Comparison of ENCODE assay signal across 18 mouse cellular contexts in the genomic region with DNA sequence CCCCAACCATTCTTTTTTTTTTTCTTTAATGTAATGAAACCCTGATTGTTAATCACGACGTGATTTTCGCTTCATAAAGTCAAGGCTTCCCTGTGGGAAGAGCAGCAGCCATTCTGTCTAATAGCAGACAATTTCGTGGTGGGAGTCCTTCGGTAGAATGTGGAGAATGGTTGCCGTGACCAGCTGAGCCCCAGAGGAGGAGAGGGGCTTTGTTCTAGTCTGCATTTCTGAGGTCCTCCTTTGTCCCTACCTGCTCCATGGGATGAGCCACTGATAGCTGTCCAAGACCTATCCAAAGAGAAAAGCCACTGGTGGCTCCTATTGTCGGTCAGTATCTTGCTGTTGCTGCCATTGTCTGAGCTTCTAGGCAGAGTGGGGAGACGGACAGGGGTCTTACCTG. TPM values are rescaled to one million over a fixed set of nuclear protein-coding genes. Genes with fewer than 3 reads are reported as not detected.
DNase-seq lines count a peak whose midpoint lies in the region; ATAC-seq lines count a peak whose summit lies in the region.
"Had no signal": no experiment of that assay in that cellular context is flagged by ENCODE, and none has a peak within 500 bp of the region (broad histone marks: within the 10 kb centered on the region; RNA-seq: fewer than 3 reads in every experiment).

No protein-coding gene starts in this region.

- no peak for ATAC-seq in neural tube, embryonic 12.5 days (ENCODE audit: low FRiP score, low read depth)
- ATAC-seq in hindbrain, embryonic 14.5 days (ENCODE audit: low FRiP score): peak; percentile 25; the same call in 1 of the 2 replicates
- no peak for ATAC-seq in midbrain, embryonic 16.5 days
- ATAC-seq: intestine, embryonic 16.5 days had no signal

- peak overlapping the region; percentile 22 for H3K4me2 ChIP-seq in neural tube, embryonic 12.5 days (replicated peaks)
- peak overlapping the region; percentile 43 for H3K4me2 ChIP-seq in hindbrain, embryonic 14.5 days (replicated peaks)
- peak overlapping the region; percentile 15; the same call in 1 of the 2 replicates for H3K4me2 ChIP-seq in midbrain, embryonic 16.5 days (ENCODE audit: low read length)
- H3K4me2 ChIP-seq: lung, embryonic 15.5 days had no signal

- H3K4me1 ChIP-seq in neural tube, embryonic 12.5 days: peaks cover 5% of the 10 kb centered on the region; the same call in 1 of the 2 replicates
- H3K4me1 ChIP-seq in hindbrain, embryonic 14.5 days (replicated peaks; ENCODE audit: control insufficient read depth, insufficient read depth, low read length): peaks cover 18% of the 10 kb centered on the region; the same call in 1 of the 2 replicates
- no peaks in the 10 kb centered on the region; the same call in 1 of the 2 replicates for H3K4me1 ChIP-seq in midbrain, embryonic 16.5 days (ENCODE audit: control insufficient read depth, insufficient read depth, low read length)
- H3K4me1 ChIP-seq: lung, embryonic 15.5 days had no signal

- WGBS in neural tube, embryonic 12.5 days: 30% methylated on average over 8 of the region's 8 CpGs
- 35% methylated on average over 8 of the region's 8 CpGs for WGBS in hindbrain, embryonic 14.5 days
- 31% methylated on average over 8 of the region's 8 CpGs for WGBS in midbrain, embryonic 16.5 days

- H3K27me3 ChIP-seq in neural tube, embryonic 12.5 days (replicated peaks): no peaks in the 10 kb centered on the region
- no peaks in the 10 kb centered on the region for H3K27me3 ChIP-seq in hindbrain, embryonic 14.5 days (ENCODE audit: control insufficient read depth, insufficient read depth, low read length)
- no peaks in the 10 kb centered on the region for H3K27me3 ChIP-seq in midbrain, embryonic 16.5 days (ENCODE audit: control insufficient read depth, insufficient read depth, low read depth, low read length)
- H3K27me3 ChIP-seq: lung, embryonic 15.5 days had no signal

- H3K9me3 ChIP-seq in neural tube, embryonic 12.5 days: no peaks in the 10 kb centered on the region
- no peaks in the 10 kb centered on the region for H3K9me3 ChIP-seq in hindbrain, embryonic 14.5 days (ENCODE audit: control insufficient read depth, low read length)
- no peaks in the 10 kb centered on the region for H3K9me3 ChIP-seq in midbrain, embryonic 16.5 days (replicated peaks; ENCODE audit: control insufficient read depth, low read length, poor library complexity, severe bottlenecking)
- H3K9me3 ChIP-seq: lung, embryonic 15.5 days had no signal

- no peak for DNase-seq in neural tube, embryonic 10.5 days (ENCODE audit: extremely low spot score, low spot score)
- peak; percentile 41 for DNase-seq in hindbrain, embryonic 14.5 days (ENCODE audit: low spot score)
- DNase-seq in embryo, embryonic 10.5 days (ENCODE audit: low spot score): no peak
- no peak for DNase-seq in gastrocnemius, postnatal 25 days
- no peak for DNase-seq in frontal cortex, postnatal 36 days (ENCODE audit: low spot score in 2 of 2)
- DNase-seq: adrenal gland, postnatal 25 days; cerebellum, adult 11-12 months; cerebellum, postnatal 25 days; heart, adult 11 months; heart, postnatal 36 days; layer of hippocampus, postnatal 36 days; thymus, postnatal 4 days had no signal

- H3K9ac ChIP-seq in neural tube, embryonic 12.5 days: peak overlapping the region; percentile 8; the same call in 1 of the 2 replicates
- peak overlapping the region; percentile 34 for H3K9ac ChIP-seq in hindbrain, embryonic 14.5 days
- H3K9ac ChIP-seq in midbrain, embryonic 16.5 days (ENCODE audit: low read depth, low read length): no peak overlapping the region
- H3K9ac ChIP-seq: liver, embryonic 14.5 days; lung, embryonic 15.5 days had no signal

- no peaks in the 10 kb centered on the region for H3K36me3 ChIP-seq in neural tube, embryonic 12.5 days
- H3K36me3 ChIP-seq in hindbrain, embryonic 14.5 days (replicated peaks; ENCODE audit: control insufficient read depth, insufficient read depth): no peaks in the 10 kb centered on the region
- no peaks in the 10 kb centered on the region for H3K36me3 ChIP-seq in midbrain, embryonic 16.5 days (ENCODE audit: control insufficient read depth, insufficient read depth, low read length)
- H3K36me3 ChIP-seq: lung, embryonic 15.5 days had no signal

- H3K4me3 ChIP-seq in neural tube, embryonic 12.5 days: no peak overlapping the region
- no peak overlapping the region; the same call in 1 of the 2 replicates for H3K4me3 ChIP-seq in hindbrain, embryonic 14.5 days (replicated peaks; ENCODE audit: low read length)
- H3K4me3 ChIP-seq in midbrain, embryonic 16.5 days (ENCODE audit: low read depth, low read length): no peak overlapping the region
- H3K4me3 ChIP-seq: layer of hippocampus, adult 2 months; lung, embryonic 15.5 days had no signal

- H3K27ac ChIP-seq in neural tube, embryonic 12.5 days: peak overlapping the region; percentile 46; the same call in 1 of the 2 replicates
- H3K27ac ChIP-seq in hindbrain, embryonic 14.5 days: peak overlapping the region; percentile 89
- H3K27ac ChIP-seq in midbrain, embryonic 16.5 days (ENCODE audit: low read length): peak overlapping the region; percentile 39; the same call in 1 of the 2 replicates
- H3K27ac ChIP-seq: layer of hippocampus, adult 2 months; liver, embryonic 14.5 days; lung, embryonic 15.5 days had no signal

RNA-seq across cellular contexts. Expression of gene Fgd5, which starts 17.4 kb away (rescaled TPM):
- polyA plus RNA-seq in neural tube, embryonic 12.5 days (2016; fragmentation: Nextera tagmentation; extraction: Ambion mirVana): 14.0 and 14.8 TPM in 2 replicates
- 14.5 and 16.8 TPM in 2 replicates for polyA plus RNA-seq in hindbrain, embryonic 14.5 days (2014; fragmentation: Nextera tagmentation; extraction: Ambion mirVana)
- 10.0 and 11.2 TPM in 2 replicates for polyA plus RNA-seq in midbrain, embryonic 16.5 days (2015; fragmentation: Nextera tagmentation; extraction: Ambion mirVana)
- 10 to 100 TPM in 1 of 2 experiments, 1 to 10 TPM in 1; 9.9 to 10.9 TPM for total RNA-seq in gastrocnemius, postnatal 25 days (2021)

Comparison
In these comparisons a context has a peak if more than half of its experiments do, and no peak if none do; other contexts are left out.
1. H3K27ac ChIP-seq: peak in every context shown above with its lines; median percentile 89 in hindbrain, embryonic 14.5 days; 46 in neural tube, embryonic 12.5 days; 39 in midbrain, embryonic 16.5 days.